Mouse (Mus musculus): Measurements from ENCODE around the gene Gpx3. TPM values are rescaled to one million over a fixed set of nuclear protein-coding genes. Genes with fewer than 3 reads are reported as not detected.
"Not testable (repeated sequence)": the region's sequence is repeated elsewhere in the genome, so short reads cannot be mapped to it uniquely, and the experiment has no call there.

Gene Gpx3
- 1 to 10 TPM; 1.2 to 1.3 TPM for polyA plus RNA-seq (2017; shearing (Covaris generic))

DNA sequence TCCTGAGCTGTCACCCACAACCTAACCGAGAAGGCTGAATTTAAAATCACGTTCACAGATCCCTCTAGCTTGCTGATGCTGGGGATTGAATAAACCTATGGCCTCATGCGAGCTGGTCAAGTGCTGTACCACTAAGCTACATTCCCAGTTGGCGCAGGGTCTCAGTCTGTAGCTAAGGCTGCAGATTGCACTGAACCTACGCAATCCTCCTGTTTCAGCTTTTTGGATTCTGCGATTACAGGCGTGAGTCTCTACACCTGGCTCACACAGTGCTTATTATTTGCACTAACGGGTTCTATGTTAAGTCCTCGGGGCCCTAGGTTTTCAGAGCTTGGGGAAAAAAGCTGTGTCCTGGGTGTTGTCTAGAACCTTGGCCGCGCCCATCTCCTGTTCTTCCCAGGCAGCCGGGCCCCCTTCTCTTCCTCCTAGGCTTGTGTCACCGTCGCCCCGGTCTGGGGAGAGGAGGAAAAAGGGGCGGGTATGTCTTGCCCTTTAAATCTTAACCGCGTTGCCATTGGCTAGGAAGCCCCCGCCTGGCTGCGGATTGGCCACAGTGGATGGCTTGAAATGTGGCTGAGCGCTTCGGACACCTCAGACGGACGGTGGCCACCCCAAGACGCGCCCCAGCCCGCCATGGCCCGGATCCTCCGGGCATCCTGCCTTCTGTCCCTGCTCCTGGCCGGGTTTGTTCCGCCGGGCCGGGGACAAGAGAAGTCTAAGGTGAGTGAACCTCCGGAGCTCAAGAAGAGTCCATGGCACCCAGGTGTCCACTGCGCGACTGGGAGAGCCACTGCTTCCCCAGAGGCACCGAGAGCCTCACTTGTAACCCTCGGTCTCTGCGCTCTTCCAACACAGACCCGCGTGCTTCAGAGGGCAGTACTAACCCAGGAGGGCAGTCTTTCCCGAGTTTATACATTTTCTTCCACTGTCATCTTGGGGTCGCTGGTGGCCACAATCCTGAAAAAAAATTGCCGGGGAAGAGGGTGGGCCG lies at the start of gene Gpx3:
Gene Gpx3 (plus strand): TSS at position 121 of the 991 bp plus-strand sequence.
- no peak for ATAC-seq

DNA sequence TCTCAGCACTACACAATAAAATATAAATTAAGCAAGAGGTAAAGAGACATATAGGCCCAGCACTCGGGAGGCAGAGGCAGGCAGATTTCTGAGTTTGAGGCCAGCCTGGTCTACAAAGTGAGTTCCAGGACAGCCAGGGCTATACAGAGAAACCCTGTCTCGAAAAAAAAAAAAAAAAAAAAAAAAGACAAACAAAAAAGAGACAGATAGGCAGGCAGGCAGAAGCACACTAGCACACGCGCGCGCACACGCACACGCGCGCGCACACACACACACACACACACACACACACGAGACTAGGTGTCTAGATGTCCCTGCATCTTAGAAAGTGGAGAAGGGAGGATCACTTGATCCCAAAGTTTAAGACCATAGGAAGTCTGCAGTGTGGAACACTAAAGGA lies 43.4 kb upstream of the Gpx3 start:
- ATAC-seq, result not testable (repeated sequence)

DNA sequence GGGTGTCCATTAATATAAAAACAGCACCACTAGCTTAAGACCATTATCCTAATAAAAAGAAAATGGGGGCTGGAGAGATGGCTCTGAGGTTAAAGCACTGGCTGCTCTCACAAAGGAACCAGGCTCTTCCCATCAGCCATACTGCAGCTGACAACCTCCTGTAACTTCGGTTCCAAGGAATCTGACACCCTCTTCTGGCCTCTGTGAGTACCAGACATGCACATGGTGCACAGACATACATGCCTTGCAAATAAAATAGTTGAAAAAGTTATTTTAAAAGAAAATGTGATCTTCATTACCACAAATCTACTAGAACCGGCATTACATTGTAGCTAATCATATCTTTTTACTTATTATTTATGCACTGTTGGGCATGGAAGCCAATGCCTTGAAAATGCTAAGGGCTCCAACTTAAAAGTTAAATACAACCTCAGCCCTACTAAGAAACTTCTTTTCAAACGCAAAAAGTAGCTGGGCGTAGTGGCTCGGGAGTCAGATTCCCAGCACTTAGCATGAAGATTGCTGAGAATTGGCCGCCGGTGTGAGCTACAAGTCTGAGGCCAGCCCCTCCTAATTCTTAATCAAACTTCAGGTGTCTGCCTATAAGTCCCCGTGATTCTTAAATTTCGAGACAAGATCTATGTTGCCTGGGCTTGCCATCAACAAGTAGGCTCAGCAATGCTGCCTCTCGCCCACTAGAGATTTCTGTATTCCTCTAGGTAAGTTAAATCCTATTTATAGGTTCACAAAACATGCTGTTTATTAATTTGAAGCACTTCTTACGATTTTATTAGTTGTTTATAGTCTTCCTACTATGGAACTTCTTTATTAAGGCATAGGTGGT lies 42.7 kb upstream of the Gpx3 start:
- ATAC-seq, result no peak

DNA sequence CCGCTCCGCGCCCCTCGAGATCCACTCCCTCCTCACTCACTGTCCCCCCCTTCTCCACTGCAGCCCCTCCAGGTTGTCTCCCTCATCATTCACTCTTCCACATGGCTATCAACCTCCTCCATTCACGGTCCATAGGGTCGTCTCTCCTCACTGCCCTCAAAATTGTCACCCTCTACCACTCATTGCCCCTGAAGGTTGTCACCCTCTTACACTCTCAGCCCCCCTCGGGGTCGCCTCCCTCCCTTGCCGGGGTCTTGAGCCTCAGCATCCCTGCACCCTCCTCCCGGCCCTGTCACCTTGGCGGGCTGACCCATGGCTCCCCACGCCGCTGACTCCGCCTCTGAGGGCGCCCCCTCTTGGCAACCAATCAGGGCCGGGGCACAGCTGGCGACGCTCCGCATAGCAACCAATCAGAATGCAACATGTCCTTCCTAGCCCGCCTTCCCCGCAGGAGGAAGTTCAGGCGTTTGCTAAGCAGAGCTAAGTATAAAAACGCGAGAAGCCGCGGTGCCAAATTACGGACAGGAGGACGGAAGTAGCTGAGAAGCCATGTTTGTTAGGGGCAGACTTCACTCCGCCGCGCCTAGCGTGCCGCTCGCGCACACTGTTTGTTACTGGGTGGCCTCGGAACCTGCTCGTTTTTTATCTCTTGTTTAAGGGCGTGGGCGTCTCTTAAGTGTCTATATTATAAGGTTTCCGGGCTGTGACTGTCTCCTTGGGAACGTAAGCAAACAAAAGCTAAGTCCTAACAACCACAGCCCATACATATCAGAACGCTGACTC lies 41.8 kb upstream of the Gpx3 start, which contains the start of gene Lyrm7:
Gene Lyrm7 (minus strand): TSS at position 661 of the 783 bp plus-strand sequence.
- peak; percentile 93 for ATAC-seq

DNA sequence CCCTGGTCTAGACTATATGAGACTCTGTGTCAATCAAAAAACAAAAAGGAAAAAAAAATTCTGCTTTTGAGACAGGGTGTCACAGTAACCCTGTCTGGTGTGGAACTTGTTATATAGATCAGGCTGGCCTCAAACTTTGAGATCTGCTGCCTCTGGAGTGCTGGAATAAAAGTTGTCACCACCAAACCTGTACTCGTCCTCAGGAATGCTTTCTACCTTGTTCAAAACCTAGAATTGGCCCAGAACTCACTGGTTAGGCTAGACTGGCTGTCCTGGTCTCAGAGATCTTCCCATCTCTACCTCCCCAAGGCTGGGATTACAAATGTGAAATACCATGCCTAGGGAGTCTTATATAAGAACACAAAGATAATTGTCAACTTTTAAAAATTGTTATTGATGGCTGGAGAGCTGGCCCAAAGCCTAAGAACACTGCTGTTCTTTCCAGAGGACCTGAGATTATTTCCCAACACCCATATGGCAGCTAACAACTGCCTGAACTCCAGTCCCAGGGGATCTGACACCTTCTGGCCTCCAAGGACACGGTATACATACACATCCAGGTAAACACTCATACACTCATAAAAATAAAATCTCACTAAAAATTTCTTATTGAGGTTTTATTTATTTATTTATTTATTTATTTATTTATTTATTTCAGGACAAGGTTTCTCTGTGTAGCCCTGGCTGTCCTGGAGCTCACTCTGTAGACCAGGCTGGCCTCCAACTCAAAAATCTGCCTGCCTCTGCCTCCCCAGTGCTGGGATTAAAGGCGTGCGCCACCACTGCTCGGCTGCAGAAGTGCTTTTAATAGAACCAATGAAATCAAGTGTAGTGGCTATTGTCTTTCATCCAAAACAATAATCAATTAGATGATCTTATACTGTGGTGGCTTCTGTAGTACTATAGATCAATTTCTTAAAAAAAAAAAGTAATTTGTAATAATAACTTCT lies 40.5 kb upstream of the Gpx3 start:
- ATAC-seq, result no peak

DNA sequence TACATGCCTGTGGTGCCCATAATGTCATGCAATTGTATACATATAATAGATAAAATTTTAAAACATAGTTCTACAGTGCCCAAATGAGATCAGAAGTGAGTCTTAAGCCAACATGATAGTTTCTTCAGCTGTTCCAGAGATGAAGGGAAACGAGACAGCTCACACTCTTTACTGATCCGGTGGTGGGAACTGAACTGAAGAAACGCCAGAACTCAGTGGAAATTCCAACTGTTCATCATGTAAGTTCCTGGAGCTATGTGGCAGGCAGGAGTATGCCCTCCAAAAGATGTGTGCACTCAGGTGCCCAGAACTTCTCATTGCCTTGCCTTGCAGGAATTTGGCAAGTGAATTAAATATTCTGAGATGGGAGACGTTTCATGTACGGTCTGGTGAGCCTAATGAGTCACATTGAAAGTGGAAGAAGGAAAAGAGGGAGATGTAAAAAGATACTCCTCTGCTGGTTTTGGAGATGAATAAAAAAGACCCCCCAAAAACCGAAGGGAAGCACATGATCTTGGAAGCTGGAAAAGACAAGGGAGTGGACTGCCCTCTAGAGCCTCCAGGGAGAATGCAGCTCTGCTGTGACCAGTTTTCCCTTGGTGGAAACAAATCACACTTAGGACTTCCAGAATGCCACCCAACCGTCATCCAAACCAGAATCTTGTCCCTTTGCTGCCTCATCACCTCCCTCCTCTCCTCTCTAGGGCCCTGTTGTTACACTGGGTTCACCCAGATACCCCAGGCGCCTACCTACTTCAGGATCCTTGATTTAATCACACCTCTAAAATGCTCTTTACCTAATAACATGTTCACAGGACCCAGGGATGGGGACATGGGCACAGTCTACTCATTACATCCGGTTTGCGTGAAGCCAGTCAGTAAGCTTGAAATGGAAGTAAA lies 39.4 kb upstream of the Gpx3 start:
- ATAC-seq, result no peak

DNA sequence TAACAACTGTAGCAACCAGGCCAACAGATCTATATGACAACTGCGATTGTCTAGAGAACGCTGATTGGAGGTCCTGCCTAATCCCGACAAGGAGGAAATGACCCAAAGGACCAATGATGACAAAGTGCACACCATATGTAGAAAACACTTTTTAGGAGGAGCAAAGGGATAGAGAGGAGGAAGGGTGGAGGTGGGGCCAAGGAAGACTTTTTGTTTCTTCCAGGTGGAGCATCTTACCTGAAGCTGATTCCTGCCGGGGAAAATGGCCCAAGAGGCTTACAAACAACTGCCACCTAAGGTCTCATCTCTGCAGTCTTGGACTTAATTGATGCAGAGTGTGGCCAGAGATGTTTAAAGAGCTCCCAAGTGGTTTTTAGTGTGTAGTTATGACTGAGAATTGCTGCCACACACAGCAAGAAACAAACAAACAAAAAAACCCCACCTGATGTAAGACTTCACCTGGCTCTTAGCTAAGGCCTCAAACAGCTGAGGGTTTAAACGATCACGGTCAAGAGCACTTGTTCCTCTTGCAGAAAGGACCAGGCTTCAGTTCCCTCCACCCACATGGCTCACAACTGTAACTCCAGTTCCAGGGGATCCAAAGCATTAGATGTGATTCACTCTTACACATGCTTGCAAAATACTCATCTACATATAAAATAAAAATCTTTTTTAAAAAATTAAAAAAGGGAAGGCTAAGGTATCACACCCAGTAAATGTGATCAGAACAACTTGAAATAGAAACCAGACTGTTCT lies 36.7 kb upstream of the Gpx3 start:
- no peak for ATAC-seq

DNA sequence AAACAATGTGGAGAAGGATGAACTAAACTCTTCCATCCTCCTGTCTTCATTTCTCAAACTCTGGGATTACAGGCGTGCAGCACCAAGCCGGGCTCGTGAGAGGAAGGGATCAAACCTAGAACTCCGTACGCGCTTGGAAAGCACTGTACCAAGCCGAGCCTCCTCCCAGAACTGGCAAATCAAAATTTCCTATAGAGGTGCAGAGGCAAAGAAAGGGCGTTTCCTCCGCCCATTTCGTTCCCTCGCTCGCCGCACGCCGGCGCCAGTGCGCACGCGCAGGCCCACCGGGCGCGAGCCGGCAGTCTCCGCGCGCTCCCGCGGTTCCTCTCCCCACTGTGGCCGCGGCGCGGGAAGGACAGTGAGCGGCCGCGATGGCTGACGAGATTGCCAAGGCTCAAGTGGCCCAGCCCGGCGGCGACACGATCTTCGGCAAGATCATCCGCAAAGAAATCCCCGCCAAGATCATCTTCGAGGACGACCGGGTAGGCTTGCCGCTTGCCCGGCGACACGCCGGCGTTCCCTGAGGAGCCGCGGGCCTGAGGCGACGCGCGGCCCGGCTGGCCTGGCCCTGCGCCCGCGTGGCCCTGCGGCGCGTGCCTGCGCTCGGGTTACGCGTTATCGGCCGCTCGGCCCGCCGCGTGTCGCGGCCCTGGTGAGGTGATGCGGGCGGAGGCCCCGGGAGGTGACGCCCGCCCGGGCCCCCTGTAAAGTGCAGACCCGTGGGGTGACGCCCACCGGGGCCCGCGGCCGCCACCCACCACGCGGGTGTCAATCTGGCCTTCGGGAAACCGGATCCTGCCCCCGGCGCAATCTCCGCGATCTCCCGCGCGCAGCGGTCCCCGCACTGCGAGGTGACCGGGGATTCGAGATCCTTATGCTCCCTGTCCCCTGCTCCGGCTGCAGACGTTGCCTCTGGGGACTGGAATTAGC lies 35.9 kb upstream of the Gpx3 start, which contains the start of gene Hint1:
Gene Hint1 (plus strand): TSS at position 265 of the 930 bp plus-strand sequence.
- ATAC-seq, result peak; percentile 84

DNA sequence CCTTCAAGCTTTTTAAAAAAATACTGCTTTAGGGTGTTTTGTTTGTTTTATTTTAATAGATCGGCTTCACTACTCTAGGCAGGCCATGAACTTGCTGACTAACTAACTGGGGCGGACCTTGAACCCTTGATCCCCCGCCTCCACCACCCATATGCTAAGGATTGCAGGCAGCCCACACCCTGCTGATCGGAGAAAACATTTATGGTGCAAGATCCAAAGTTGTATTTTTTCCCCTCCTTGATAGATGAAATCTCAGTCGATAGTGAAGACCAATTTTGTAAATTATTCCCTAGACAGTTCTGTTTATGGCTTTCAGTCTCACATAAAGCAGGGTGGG lies 35.2 kb upstream of the Gpx3 start:
- ATAC-seq, result no peak

DNA sequence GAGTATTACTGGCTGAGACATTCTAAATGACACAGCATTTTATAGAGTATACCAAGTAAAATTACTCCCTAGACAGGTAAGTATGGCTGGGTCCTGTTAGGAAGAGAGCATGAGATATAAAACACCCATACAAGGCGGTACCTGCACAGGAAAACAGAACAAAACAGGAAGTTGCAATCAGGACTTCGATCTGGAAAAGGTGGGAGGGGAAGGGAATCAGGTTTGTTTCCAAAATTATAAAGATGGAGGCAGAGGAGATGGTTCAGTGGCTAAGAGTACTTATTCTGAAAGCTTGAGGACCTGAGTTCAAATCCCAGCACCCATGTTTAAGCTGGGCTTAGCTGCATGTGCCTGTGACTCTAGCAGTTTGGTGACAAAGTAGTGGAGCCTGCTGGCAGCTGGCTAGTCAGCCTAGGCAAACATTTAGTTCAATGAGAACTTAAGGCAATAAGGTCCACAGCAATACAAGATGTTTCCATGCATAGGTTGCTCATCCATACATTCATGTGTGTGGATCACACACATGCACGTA lies 34.3 kb upstream of the Gpx3 start:
- no peak for ATAC-seq

DNA sequence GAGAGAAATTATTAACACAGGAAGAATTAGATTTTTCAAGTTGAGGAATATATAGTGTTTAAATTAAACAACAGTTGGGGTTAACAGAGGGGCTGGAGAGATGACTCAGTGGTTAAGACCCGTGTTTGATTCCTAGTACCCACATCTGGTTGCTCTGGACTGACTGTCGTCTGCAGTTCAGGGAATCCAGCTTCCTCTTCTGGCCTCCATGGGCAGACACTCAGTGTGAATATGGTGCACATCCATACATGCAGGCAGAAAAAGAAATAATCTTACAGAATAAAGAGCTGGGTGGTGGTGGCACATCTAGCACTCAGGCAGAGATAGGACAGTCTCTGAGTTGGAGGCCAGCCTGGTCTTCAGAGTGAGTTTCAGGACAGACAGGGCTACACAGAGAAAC lies 33.8 kb upstream of the Gpx3 start:
- ATAC-seq, result no peak

DNA sequence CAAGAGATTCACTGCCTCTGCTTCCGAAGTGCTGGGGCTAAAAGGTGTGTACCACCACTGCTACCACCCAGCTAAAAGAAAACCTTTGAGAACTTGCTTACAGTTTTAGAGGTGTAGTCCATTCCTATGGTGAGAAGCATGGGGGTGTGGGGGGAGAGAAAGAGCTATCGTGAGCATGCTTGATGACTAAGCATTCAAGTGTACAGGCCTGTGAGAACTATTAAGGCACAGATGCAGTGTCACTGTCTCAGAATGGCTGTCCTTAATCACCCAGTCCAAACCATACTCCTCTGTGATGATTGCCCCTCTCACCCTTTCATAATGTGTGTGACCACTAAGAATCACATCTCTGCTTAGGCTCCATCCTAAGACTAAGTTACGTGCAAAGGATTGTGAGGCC lies 32.9 kb upstream of the Gpx3 start:
- ATAC-seq, result no peak

DNA sequence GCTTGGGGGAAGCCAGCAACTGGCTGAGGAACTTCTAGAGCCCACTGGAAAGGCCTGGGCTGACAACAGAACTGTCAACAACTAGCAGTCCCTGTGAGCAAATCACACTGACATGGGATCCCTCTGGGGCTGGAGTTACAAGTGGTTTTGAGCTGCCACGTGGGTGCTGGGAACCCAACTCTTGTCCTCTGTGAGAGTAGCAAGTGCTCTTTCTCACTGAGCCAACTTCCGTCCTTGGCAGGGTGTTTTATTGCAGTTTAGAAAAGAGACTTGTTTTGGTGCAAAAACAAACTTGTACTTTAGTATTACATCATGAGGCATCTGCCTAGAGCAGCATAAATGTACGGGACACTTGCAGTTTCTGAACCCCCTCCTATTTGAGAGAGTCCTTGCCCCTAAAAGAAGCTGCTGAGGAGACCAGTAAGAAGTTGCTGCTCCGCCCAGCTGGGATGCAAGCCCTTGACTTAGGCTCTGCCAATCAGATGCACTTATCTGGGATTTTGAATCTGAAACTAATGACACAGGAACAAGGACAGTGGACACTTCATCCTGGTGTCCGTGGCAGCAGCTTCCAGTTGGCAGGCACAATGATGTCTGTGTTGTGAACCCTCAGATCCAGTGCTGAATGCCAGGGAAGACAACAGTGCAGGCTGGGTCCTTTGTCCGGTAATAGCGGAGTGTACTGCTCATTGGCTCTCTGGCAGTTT lies 30.3 kb upstream of the Gpx3 start:
- no peak for ATAC-seq

DNA sequence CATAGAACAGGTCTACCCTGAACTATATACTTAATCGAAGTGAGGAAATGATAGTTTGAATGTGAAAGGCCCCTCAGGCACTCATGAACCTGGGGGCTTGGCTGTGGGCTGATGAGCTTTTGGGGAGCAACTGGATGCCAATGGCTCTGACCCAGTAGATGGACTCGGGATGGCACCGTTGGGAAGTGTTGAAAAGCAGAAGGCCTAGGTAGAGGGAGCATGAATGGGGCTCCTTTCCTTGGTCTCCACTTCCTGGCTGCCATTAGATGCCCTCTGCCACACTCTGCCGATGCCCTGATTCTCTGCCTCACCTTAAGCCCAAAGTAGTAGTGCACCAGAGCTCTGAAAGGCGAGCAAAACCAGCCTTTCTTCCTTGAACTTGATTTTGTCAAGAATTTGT lies 26.2 kb upstream of the Gpx3 start:
- ATAC-seq, result no peak

DNA sequence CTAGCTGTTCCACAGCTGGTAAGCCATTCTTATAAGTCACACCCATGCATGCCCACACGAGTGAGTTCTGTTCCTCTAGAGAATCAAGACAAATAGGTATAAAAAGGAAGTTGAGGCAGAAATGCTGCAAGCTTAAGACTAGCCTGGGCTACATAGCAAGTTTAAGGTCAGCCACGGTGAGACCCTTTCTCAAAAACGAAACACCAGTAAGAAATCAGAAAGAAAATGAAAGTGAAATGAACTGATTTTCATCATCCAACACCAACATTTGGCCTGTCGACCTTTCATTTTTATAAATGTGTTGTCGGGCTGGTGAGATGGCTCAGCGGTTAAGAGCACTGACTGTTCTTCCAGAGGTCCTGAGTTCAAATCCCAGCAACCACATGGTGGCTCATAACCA lies 23.4 kb upstream of the Gpx3 start:
- ATAC-seq, result no peak

DNA sequence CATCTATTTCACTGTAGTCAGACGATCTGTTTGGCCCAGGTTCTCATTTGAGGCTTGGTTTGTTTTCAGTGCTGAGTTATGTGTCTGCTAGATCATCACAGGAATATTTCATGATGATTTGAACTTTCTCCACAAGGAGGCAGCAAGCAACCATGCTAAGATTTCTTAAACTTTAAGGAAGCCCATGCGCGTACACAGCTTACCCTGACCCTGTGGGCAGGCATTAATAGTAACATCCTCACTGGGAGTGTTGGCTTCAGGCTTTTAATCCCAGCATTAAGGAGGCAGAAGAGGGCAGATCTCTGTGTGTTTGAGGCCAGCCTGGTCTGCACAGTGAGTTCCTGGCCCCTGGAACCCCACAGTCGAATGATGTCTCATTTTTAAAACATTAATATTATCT lies 22.8 kb upstream of the Gpx3 start:
- peak; percentile 92 for ATAC-seq

DNA sequence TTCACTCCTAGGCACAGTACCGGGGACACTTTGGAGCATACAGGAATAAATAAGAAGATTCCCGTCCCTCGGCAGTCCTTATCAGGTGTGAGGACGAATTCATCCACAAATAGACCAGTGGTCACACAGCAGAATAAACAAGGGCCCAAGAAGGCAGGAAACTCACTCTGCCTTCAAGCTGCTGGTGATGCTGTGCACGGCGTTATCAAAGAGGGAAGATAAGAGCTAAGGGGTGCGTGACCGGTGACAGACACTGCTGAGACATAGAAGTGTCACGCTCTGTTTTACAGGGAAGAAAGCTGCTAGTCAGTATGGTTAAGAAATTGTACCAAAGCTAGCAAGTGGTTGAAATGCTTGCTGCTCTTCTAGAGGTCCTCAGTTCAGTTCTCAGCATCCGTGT lies 22.3 kb upstream of the Gpx3 start:
- no peak for ATAC-seq
